Mouse (Mus musculus) megakaryocyte, adult 5-6 weeks (primary cell): ENCODE measurements around the gene Mn1. TPM values are rescaled to one million over a fixed set of nuclear protein-coding genes. Genes with fewer than 3 reads are reported as not detected.

Experiments
- ATAC-seq: 2 replicates; pipeline ENCODE4 v1.8.0; 2016; ENCODE audit warnings: mild to moderate bottlenecking, inconsistent platforms; ENCODE audit not compliant: poor library complexity, severe bottlenecking
- total RNA-seq, 2 experiments: library from RNA; stranded (forward) in 1 of 2; stranded (reverse) in 1 of 2; fragments of 153-499, 151-499 nt in 1 of 2; fragments of 221-1000, 200-1000 nt in 1 of 2; gene quantifications; 2 replicates each; pipeline versions ENCODE4 v1.2.3 to v1.2.4; 2015 to 2017

Gene Mn1
- total RNA-seq, 2 experiments from 2014 or later, result 0.15 TPM; not detected in 1

DNA sequence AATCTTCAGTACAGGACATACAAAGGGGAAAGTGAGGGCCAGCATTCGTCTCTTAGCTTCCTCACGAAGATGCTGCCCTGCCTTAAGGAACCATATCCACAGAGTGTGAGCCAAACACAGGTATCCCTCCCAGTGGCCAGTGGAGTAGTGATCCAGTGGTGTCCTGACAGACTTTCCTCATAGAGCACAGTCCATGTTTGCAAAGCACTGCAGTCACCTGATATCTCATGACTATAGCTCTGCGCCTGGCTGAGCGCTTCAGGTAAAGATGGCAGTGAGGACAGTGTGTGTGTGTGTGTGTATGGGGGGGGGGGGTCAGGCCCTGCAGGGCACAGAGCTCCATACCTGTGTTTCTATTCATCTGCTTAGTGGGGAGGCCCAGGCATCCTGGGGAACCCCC, 53.7 kb downstream of the Mn1 start:
- no peak for ATAC-seq

DNA sequence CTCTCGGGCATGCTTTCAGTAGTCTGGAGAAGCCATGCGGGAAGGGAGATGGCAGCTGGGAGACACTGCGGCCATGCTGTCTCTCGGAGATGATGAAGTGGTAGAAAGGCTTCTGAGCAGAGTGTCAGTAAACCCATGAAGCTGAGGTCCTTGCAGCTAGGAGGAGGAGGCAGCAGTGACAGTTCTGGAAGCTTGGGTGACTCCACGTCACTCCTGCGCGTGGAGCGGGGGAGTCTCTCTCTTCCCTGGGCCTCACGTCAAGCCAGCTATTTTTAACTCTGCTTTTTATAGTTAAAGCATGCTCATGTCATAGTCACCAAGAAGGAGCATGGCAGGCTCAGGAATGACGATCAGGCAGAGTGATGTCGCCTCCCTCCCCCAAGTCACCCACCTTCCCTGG, 56.3 kb downstream of the Mn1 start:
- ATAC-seq, result no peak

DNA sequence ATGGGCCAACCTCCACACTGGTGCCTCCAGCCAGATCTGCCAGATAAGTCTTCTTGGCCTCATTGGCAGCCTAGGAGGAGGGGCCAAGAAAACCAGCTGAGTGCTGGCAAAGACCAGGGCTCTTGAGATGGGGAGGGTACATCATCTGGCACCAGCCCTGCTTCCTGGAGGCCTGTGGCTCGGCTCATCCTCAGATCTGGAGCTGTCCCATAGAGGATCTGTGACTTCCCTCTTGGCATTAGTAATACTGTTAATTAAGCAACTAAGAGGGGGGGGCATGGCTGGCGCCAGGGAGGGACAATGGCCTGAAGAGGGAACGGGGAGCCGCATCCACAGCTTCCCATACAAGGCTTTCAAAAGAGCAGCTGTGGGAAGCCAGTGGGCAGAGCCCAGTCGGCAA, 58.6 kb downstream of the Mn1 start:
- ATAC-seq, result no peak

DNA sequence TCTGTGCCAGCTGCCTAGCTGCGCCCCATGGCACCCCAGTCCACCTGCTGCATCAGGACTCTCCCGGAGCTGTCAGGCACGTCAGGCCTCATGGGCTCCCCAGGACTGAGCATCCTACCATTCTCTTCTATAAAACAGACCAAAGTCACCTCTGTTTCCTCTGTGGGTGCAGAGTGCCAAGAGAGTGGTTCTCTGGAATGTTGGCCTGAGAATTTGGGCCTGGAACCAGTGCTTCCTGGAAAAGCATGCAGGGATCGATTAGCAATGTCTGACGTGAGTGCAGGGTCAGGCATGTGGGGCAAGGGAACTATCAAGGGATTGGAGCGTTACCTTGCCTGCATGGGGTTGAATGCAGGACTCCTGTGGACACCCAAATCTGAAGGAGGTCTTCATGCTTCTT, 59.0 kb downstream of the Mn1 start:
- ATAC-seq, result no peak

DNA sequence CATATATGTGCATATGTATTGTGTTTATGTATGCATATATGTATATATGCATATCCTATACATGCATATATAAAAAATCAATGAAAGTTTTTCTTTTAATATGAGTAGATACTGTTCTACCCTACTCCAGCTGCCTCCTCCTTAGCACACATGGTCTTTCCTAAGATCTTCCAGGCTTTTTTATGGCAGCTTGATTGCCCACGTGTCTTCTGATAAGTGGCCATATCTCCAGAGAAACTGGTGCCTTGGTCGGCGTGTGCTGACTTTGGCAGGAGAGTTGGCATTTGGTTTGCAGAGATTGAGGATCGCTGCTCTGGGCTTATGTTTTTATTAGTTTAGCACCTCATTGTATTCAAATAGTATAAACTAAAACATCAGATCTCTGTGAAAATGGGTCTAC, 68.7 kb downstream of the Mn1 start:
- ATAC-seq, result no peak

DNA sequence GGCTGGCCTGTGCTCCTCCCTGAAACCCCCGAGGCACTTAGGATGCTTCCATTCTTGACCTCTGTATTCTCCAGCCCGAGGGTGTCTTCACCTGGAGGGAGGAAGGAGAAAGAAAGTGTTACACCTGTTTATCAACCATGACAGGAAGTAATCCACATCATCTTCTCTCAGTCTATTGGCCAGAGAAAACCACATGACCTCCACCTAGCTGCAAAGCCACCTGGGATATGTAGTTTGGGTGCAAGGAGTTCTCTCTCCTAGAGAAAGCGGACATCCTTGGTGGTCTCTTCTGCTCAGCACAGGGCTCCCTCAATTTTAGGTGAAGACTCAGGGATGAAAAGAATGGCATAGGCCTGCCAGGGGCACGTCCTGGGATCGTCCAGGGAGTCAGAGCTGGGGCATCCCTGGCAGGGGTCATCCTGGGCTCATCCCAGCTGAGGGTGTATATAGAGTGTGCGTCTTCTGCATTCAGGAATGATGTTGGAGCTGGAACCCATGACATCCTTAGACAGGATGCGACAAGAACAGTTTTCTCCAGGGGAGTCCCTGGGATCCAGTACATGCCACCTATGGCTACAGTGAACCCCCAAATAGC, 72.0 kb downstream of the Mn1 start:
- ATAC-seq, result no peak

DNA sequence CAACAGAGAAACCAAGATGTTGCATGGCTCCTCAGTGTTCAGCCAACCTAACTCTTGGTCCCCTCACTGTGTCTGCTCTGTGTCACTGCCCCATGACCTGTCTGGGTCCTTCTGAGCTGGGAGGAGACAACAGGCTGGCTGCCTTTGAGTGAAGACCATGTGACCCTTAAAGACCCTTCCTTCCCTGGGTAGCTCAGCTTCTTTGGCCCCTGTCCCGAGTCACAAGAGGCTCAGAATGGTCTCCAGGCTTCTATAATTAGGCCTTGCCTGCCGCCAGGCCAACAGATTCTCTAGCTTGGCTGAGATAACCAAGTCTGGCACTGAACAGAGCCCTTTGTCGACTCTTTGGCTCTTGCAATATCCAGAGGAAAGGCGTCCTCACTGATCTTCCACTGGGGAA, 73.4 kb downstream of the Mn1 start:
- no peak for ATAC-seq

DNA sequence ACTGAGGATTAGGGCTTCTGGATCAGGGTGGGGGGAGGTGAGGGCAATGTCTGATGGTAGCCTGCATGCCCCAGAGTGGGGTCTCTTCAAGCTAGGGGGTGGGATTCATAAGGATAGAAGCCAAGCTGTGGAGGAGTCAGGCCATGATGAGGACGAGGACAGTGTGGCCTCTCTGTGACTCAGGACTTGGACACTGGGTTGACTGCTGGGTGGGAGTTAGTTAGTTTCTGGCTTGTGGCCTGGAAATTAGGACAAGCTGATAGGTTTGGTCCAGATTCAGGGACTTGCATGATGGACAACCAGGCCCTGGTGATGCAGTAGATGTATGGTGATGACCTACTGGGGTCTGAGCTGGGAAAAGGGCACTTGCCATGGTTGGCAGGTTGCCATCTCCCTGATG, 74.3 kb downstream of the Mn1 start:
- no peak for ATAC-seq

DNA sequence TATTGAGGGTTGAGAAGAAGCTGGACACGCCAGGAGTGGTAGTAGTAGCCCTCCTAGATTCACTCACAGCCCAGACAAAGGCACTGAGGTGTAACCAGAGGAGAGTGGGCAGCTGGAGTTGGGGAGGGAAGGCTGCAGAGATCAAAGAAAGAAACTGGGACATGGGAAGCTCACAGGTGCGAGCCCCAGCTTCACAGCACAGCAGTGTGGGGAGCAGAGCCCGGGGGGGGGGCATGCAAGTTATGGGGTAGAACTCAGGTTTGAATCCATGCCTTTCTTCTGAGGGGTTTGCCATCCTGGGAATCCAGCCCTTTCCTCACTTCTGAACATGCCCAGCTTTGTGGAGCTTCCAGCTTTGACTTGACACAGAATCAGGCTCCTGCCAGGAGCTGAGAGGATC, 82.9 kb downstream of the Mn1 start:
- ATAC-seq, result no peak

DNA sequence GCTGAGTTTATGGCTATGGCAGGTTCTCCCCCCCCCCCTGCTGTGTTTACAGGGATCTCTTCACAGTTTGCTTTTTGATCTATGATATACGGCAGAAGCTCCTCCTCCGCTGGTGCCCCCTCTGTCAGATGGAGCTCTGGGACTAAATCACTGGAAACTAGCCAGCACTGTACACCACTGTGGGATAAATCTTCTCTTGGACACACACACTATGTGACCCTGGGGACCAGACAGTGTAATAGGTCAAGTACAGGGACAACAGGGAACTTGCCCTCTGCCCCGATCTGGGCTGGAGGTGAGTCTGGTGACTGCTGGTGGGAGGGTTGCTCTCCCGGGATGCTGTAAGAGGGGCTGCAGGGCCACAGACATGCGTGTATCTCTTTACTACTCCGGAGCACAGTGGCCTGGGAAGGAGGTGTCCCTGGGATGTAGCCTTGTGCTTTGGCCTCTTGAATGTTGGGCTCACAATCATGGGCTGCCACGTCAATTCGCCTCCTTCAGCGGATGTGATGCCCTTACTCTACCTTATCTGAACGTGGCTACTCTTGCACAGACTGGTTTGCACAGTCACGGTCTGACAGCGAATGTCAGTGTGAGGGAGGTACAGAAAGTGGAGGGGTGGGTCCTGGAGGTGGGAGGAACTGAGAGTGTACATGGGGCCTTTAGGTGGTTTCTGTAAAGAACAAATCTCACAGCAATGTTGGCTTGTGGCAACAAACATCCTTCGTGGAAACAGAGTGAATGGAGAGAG, 84.7 kb downstream of the Mn1 start:
- no peak for ATAC-seq

DNA sequence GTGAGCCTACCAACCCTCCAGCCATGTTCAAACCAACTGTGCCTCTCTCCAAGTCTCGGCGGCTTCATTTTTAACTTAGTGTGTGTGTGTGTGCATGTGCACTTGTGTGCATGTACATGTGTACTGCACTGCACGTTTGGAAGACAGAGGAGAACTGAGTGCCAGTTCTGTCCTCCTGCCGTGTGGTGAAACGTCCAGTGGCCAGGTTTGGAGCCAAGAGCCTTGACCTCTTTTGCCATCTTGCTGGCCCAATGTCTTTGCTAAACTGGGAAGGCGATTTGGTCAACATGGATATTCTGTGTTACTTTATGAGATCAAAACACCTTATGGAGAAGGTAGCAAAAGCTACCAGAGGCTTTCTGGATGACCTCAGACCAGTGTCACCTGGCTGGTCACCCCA, 88.1 kb downstream of the Mn1 start:
- no peak for ATAC-seq

DNA sequence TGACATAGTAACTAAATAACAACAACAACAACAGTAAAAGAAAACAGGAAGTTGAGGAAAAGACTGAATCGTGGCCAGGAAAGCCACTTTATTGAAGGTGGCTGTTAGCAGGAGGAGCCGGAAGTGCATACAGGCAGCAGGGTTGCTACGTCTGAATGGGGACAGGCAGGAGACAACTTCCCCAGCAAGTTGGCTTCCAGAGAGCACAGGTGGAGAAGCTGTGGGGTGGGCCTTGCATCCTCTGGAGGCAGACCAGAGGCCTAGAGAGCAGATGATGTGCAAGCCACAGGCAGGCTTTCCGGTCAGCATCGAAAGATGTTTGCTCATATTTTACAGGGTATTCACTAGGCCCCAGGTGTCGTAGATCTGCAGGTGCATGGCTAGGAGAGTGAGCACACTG, 88.7 kb downstream of the Mn1 start:
- no peak for ATAC-seq

DNA sequence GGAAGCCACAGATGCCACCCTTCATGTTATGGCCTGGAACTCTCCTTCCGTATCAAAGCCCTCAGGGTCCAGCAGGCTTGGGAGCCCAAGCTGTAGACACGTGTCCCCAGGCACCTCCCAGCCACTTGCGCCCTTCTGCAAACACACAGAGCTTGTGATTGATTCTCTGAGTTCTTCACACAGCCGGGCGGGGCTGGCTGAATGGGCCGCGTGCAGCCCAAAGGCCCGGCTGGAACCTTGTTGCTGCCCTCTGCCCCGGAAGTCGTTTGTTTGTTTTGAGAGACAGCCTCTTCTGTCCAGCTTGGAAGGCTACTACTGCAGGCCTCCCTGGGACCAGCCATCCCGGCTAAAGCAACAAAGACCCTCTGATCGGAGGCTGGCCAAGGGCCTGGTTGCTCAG, 89.2 kb downstream of the Mn1 start:
- no peak for ATAC-seq

Other genes with a start within 250 kb of the Mn1 start
- 43.2 and 46.7 TPM in 2 replicates for gene Pitpnb, start 86.6 kb upstream of the Mn1 start, total RNA-seq (2015)
- 12.6 and 18.2 TPM in 2 replicates for gene Pitpnb, start 86.6 kb upstream of the Mn1 start, total RNA-seq (2017)